Mouse (Mus musculus) thymus, adult 2 months (tissue): ENCODE data around the gene Hacl1. TPM values are rescaled to one million over a fixed set of nuclear protein-coding genes. Genes with fewer than 3 reads are reported as not detected.

Experiments
- DNase-seq: peaks from one replicate; pipeline ENCODE4 v3.0.0; 2021
- H3K27ac ChIP-seq: fragments of 200-500 bp; 2 replicates; pipeline ENCODE4 v1.5.1; 2012; ENCODE audit warnings: low read length, control low read depth; ENCODE audit not compliant: control insufficient read depth, insufficient read depth
- H3K27me3 ChIP-seq: fragments of 200-500 bp; 2 replicates; pipeline ENCODE4 v1.6.1; 2012; ENCODE audit warnings: mild to moderate bottlenecking, low read length, moderate library complexity, mixed read lengths; ENCODE audit not compliant: control insufficient read depth, insufficient read depth
- H3K36me3 ChIP-seq: fragments of 200-500 bp; 2 replicates; pipeline ENCODE4 v1.6.1; 2012; ENCODE audit warnings: mild to moderate bottlenecking, low read length, moderate library complexity; ENCODE audit not compliant: control insufficient read depth, insufficient read depth
- H3K4me1 ChIP-seq: fragments of 200-500 bp; replicated peaks from 2 replicates; pipeline ENCODE4 v1.6.1; 2012; ENCODE audit warnings: low read length; ENCODE audit not compliant: control insufficient read depth, insufficient read depth
- H3K4me3 ChIP-seq: fragments of 200-500 bp; 2 replicates; pipeline ENCODE4 v1.5.1; 2012; ENCODE audit warnings: mild to moderate bottlenecking, low read length, control low read depth, moderate library complexity; ENCODE audit not compliant: control insufficient read depth, insufficient read depth
- CTCF ChIP-seq: fragments of 200-500 bp; IDR thresholded peaks from 2 replicates; pipeline ENCODE4 v1.5.1; 2012; ENCODE audit warnings: mild to moderate bottlenecking, control low read depth, low read length, moderate library complexity, borderline replicate concordance; ENCODE audit not compliant: control insufficient read depth, poor library complexity, insufficient read depth; ENCODE audit errors: extremely low read depth
- POLR2A ChIP-seq: fragments of 200-500 bp; IDR thresholded peaks from 2 replicates; pipeline ENCODE4 v1.6.1; 2012; ENCODE audit warnings: mild to moderate bottlenecking, low read length, control low read depth, moderate library complexity; ENCODE audit not compliant: control insufficient read depth, poor library complexity, insufficient read depth; ENCODE audit errors: extremely low read depth
- WGBS: fragments of 180-500 bp; shearing (Covaris S2); methylation state at CpG from one replicate; pipeline ENCODE4 v1.1.7; 2018; 5-methylcytosine and 5-hydroxymethylcytosine counted together
- polyA plus RNA-seq: library from polyadenylated mRNA; depleted of rRNA; stranded (reverse); fragments of >200 nt; gene quantifications from 2 replicates; pipeline ENCODE4 v1.2.3, GENCODE M21; 2012

Hacl1 gene
- polyA plus RNA-seq, 1 experiment, result 12.1 TPM

GRCm38 (mm10) chr14:31586451-31586850 is 54.6 kb downstream of the Hacl1 start:
- WGBS, result 91% methylated on average over 8 of the region's 8 CpGs
- TF ChIP-seq POLR2A, result no peak
- TF ChIP-seq CTCF, result no peak
- no peak overlapping the region for H3K4me3 ChIP-seq
- H3K36me3 ChIP-seq, result no peaks in the 10 kb centered on the region
- no peak for DNase-seq
- peaks cover 3% of the 10 kb centered on the region; the same call in 1 of the 2 replicates for H3K4me1 ChIP-seq
- no peak overlapping the region for H3K27ac ChIP-seq
- no peaks in the 10 kb centered on the region for H3K27me3 ChIP-seq

GRCm38 (mm10) chr14:31583082-31583481 is 58.0 kb downstream of the Hacl1 start:
- Histone ChIP-seq H3K4me3 (no peak overlapping the region), H3K27me3 (no peaks in the 10 kb centered on the region), H3K4me1 (peaks cover 5% of the 10 kb centered on the region), H3K27ac (no peak overlapping the region), H3K36me3 (no peaks in the 10 kb centered on the region)
- no peak for TF ChIP-seq POLR2A
- TF ChIP-seq CTCF, result no peak
- WGBS, result 72% methylated on average over 9 of the region's 9 CpGs
- DNase-seq, result no peak

- DNase-seq, result no peak
- Histone ChIP-seq H3K4me1 (peaks cover 32% of the 10 kb centered on the region), H3K4me3 (no peak overlapping the region), H3K36me3 (peaks cover 7% of the 10 kb centered on the region; the same call in 1 of the 2 replicates), H3K27me3 (no peaks in the 10 kb centered on the region), H3K27ac (peak overlapping the region; percentile 78; the same call in 1 of the 2 replicates)
- WGBS, result 39% methylated on average over 9 of the region's 9 CpGs
- TF ChIP-seq CTCF, result no peak
- TF ChIP-seq POLR2A, result no peak
Observed at GRCm38 (mm10) chr14:31577966-31578735, 62.9 kb downstream of the Hacl1 start.

- WGBS, result 9% methylated on average over 10 of the region's 10 CpGs
- TF ChIP-seq CTCF (no peak), POLR2A (no peak)
- Histone ChIP-seq H3K27ac (peak overlapping the region; percentile 88), H3K36me3 (peaks cover 9% of the 10 kb centered on the region; the same call in 1 of the 2 replicates), H3K4me3 (peak overlapping the region; percentile 56), H3K27me3 (no peaks in the 10 kb centered on the region), H3K4me1 (peaks cover 41% of the 10 kb centered on the region)
- DNase-seq, result no peak
Observed at GRCm38 (mm10) chr14:31576846-31577697, 64.0 kb downstream of the Hacl1 start.

- Histone ChIP-seq H3K27ac (peak overlapping the region; percentile 88), H3K4me1 (peaks cover 49% of the 10 kb centered on the region), H3K4me3 (peak overlapping the region; percentile 56), H3K36me3 (peaks cover 19% of the 10 kb centered on the region; the same call in 1 of the 2 replicates), H3K27me3 (no peaks in the 10 kb centered on the region)
- no peak for DNase-seq
- 51% methylated on average over 9 of the region's 9 CpGs for WGBS
- TF ChIP-seq CTCF (no peak), POLR2A (no peak)
Observed at GRCm38 (mm10) chr14:31575866-31576265, 65.2 kb downstream of the Hacl1 start.
